Mouse (Mus musculus): ENCODE results near the gene Smim20.

DNA sequence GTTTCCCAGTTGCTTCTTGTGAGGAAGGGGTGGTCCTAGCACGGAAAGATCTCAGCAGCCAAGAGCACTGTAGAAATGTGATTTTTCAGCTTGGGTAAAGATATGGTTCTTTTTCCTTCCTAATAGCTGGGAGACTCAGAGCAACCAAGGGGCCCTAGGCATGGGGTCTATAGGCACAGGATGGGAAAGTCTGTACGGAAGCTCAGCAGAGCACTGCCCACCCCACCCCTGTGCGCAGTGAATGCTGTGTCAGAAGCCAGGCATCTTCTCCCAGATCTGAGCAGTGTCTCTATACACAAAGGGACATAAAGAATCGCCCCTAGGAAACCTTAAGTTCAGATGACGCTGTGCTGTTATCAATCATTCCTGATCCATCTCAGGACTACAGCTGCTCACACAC is 59.6 kb downstream of the Smim20 start:
- TF ChIP-seq CTCF (IDR thresholded peaks at IDR 0.05; ENCODE audit: low read depth, low read length), result no peak
- TF ChIP-seq TAL1 (conservative IDR thresholded peaks at IDR 0.05; ENCODE audit: low read depth, low read length), result no peak
- no peak for TF ChIP-seq GATA1 (IDR thresholded peaks at IDR 0.05; ENCODE audit: borderline replicate concordance, low read length)

All from G1E (cell line).